Mouse (Mus musculus): ENCODE results near the gene Eml1. TPM values are rescaled to one million over a fixed set of nuclear protein-coding genes. Genes with fewer than 3 reads are reported as not detected.
A peak's percentile ranks its signal among the peaks of the same experiment; 100 is the strongest.

Gene Eml1
- polyA plus RNA-seq, 2 experiments, result 38.4 to 44.4 TPM

- H3K27me3 ChIP-seq (ENCODE audit: control insufficient read depth, insufficient read depth, low read length), result no peaks in the 10 kb centered on the region
- 77% methylated on average over 5 of the region's 5 CpGs for WGBS
- ATAC-seq (ENCODE audit: low FRiP score, low read depth) (no peak), DNase-seq (ENCODE audit: low spot score) (no peak)
- H3K27ac ChIP-seq (replicated peaks; ENCODE audit: low read depth, low read length), result no peak overlapping the region
- H3K4me1 ChIP-seq (ENCODE audit: control insufficient read depth, insufficient read depth, low read length), result peaks cover 11% of the 10 kb centered on the region
- no peak overlapping the region for H3K4me3 ChIP-seq (replicated peaks; ENCODE audit: low read length)
- TF ChIP-seq POLR2A (IDR thresholded peaks at IDR 0.05; ENCODE audit: borderline replicate concordance, extremely low read depth, insufficient read depth, insufficient read length), result no peak
- no peak overlapping the region for H3K9ac ChIP-seq (ENCODE audit: low read depth, low read length, severe bottlenecking)
- no peaks in the 10 kb centered on the region for H3K36me3 ChIP-seq (ENCODE audit: control insufficient read depth, insufficient read depth, low read length)
- H3K4me2 ChIP-seq (replicated peaks; ENCODE audit: low read depth, low read length, severe bottlenecking), result no peak overlapping the region
- H3K9me3 ChIP-seq (ENCODE audit: control insufficient read depth, low read length), result no peaks in the 10 kb centered on the region
Measured at GRCm38 (mm10) chr12:108489076-108489475, 118.3 kb downstream of the Eml1 start.

DNA sequence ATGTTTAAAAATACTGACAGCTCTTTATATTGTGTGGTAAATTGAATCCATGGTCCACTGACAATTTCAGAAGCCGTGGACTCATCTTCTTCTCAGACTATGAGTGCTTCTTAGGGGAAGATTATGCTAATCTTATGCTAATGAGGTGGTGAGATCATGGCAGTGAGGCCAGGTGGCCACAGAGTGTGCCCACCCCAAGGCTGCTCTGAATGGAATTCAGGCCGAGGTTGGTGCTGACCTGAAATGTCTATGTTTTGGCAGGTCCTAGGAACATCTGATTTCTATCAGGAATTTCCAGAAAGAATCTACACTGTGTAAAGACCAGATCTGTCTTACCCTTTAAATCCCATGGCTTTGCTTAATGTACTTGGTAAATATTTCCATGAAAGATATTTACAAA, 119.0 kb downstream of the Eml1 start:
- H3K4me2 ChIP-seq (replicated peaks; ENCODE audit: low read depth, low read length, severe bottlenecking), result no peak overlapping the region
- H3K4me3 ChIP-seq (replicated peaks; ENCODE audit: low read length), result no peak overlapping the region
- peaks cover 12% of the 10 kb centered on the region for H3K4me1 ChIP-seq (ENCODE audit: control insufficient read depth, insufficient read depth, low read length)
- DNase-seq (ENCODE audit: low spot score), result no peak
- no peak overlapping the region for H3K27ac ChIP-seq (replicated peaks; ENCODE audit: low read depth, low read length)
- no peak for ATAC-seq (ENCODE audit: low FRiP score, low read depth)
- no peaks in the 10 kb centered on the region for H3K27me3 ChIP-seq (ENCODE audit: control insufficient read depth, insufficient read depth, low read length)
- H3K36me3 ChIP-seq (ENCODE audit: control insufficient read depth, insufficient read depth, low read length), result no peaks in the 10 kb centered on the region
- 58% methylated on average over 2 of the region's 2 CpGs for WGBS
- H3K9me3 ChIP-seq (ENCODE audit: control insufficient read depth, low read length), result no peaks in the 10 kb centered on the region
- no peak overlapping the region for H3K9ac ChIP-seq (ENCODE audit: low read depth, low read length, severe bottlenecking)
- TF ChIP-seq POLR2A (IDR thresholded peaks at IDR 0.05; ENCODE audit: borderline replicate concordance, extremely low read depth, insufficient read depth, insufficient read length), result no peak

GRCm38 (mm10) chr12:108490336-108490735, 119.6 kb downstream of the Eml1 start:
- 86% methylated on average over 6 of the region's 6 CpGs for WGBS
- Histone ChIP-seq H3K36me3 (ENCODE audit: control insufficient read depth, insufficient read depth, low read length) (no peaks in the 10 kb centered on the region), H3K4me1 (ENCODE audit: control insufficient read depth, insufficient read depth, low read length) (peaks cover 14% of the 10 kb centered on the region), H3K27me3 (ENCODE audit: control insufficient read depth, insufficient read depth, low read length) (no peaks in the 10 kb centered on the region), H3K9me3 (ENCODE audit: control insufficient read depth, low read length) (no peaks in the 10 kb centered on the region), H3K27ac (replicated peaks; ENCODE audit: low read depth, low read length) (no peak overlapping the region), H3K4me3 (replicated peaks; ENCODE audit: low read length) (no peak overlapping the region), H3K9ac (ENCODE audit: low read depth, low read length, severe bottlenecking) (no peak overlapping the region), H3K4me2 (replicated peaks; ENCODE audit: low read depth, low read length, severe bottlenecking) (no peak overlapping the region)
- ATAC-seq (ENCODE audit: low FRiP score, low read depth) (no peak), DNase-seq (ENCODE audit: low spot score) (no peak)
- no peak for TF ChIP-seq POLR2A (IDR thresholded peaks at IDR 0.05; ENCODE audit: borderline replicate concordance, extremely low read depth, insufficient read depth, insufficient read length)

- no peak for TF ChIP-seq POLR2A (IDR thresholded peaks at IDR 0.05; ENCODE audit: borderline replicate concordance, extremely low read depth, insufficient read depth, insufficient read length)
- no peak for ATAC-seq (ENCODE audit: low FRiP score, low read depth)
- no peak for DNase-seq (ENCODE audit: low spot score)
- Histone ChIP-seq H3K9ac (ENCODE audit: low read depth, low read length, severe bottlenecking) (no peak overlapping the region), H3K4me3 (replicated peaks; ENCODE audit: low read length) (no peak overlapping the region), H3K4me1 (ENCODE audit: control insufficient read depth, insufficient read depth, low read length) (peaks cover 20% of the 10 kb centered on the region), H3K27ac (replicated peaks; ENCODE audit: low read depth, low read length) (no peak overlapping the region), H3K27me3 (ENCODE audit: control insufficient read depth, insufficient read depth, low read length) (no peaks in the 10 kb centered on the region), H3K4me2 (replicated peaks; ENCODE audit: low read depth, low read length, severe bottlenecking) (no peak overlapping the region), H3K36me3 (ENCODE audit: control insufficient read depth, insufficient read depth, low read length) (no peaks in the 10 kb centered on the region), H3K9me3 (ENCODE audit: control insufficient read depth, low read length) (no peaks in the 10 kb centered on the region)
- WGBS, result 55% methylated on average over 7 of the region's 7 CpGs
Measured at GRCm38 (mm10) chr12:108490954-108491353, 120.2 kb downstream of the Eml1 start.

DNA sequence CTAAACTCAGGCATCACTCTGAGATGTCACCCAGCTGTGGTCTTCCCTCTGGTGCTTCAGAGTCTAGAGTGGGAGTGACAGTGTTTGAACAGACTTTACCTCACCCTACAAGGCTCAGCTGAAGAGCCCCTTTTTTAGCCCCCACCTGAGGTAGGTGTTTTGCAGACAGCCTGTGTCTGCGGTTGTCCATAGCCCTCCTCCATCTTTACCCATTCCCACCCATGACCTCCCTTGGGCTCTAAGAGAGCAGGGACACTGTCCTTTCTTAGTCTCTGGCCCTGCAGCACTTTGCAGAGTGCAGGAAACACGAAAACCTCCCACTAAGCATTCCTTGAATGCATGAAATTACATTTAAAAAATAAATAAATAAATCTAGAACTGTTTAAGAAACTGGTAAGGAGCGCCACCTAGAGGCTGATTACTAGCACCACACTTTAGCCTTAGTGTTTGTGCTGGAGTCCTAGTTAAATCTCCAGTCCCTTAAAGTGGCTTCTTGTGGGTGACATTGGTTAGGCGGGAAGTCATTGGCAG, 123.3 kb downstream of the Eml1 start:
- DNase-seq (ENCODE audit: low spot score), result peak; percentile 86
- Histone ChIP-seq H3K36me3 (ENCODE audit: control insufficient read depth, insufficient read depth, low read length) (no peaks in the 10 kb centered on the region), H3K27ac (replicated peaks; ENCODE audit: low read depth, low read length) (no peak overlapping the region), H3K4me2 (replicated peaks; ENCODE audit: low read depth, low read length, severe bottlenecking) (no peak overlapping the region), H3K4me1 (ENCODE audit: control insufficient read depth, insufficient read depth, low read length) (peaks cover 20% of the 10 kb centered on the region), H3K9me3 (ENCODE audit: control insufficient read depth, low read length) (no peaks in the 10 kb centered on the region), H3K4me3 (replicated peaks; ENCODE audit: low read length) (no peak overlapping the region), H3K9ac (ENCODE audit: low read depth, low read length, severe bottlenecking) (no peak overlapping the region), H3K27me3 (ENCODE audit: control insufficient read depth, insufficient read depth, low read length) (no peaks in the 10 kb centered on the region)
- 22% methylated on average over 4 of the region's 4 CpGs for WGBS
- ATAC-seq (ENCODE audit: low FRiP score, low read depth), result peak; percentile 36; the same call in 1 of the 2 replicates
- no peak for TF ChIP-seq POLR2A (IDR thresholded peaks at IDR 0.05; ENCODE audit: borderline replicate concordance, extremely low read depth, insufficient read depth, insufficient read length)
